Mouse (Mus musculus) testis, adult 2 months (tissue): Measurements from ENCODE around the gene Castor2.

Source experiments
- CTCF ChIP-seq: fragments of 200-500 bp; IDR thresholded peaks from 2 replicates; pipeline ENCODE4 v1.5.1; 2012; ENCODE audit warnings: low read depth, mild to moderate bottlenecking, inconsistent platforms, low read length, moderate library complexity; ENCODE audit not compliant: control insufficient read depth, insufficient read depth, insufficient replicate concordance
- POLR2A ChIP-seq: fragments of 200-500 bp; IDR thresholded peaks from 2 replicates; pipeline ENCODE4 v1.6.1; 2012; ENCODE audit warnings: low read depth, mild to moderate bottlenecking, inconsistent platforms, low read length, moderate library complexity; ENCODE audit not compliant: control insufficient read depth

DNA sequence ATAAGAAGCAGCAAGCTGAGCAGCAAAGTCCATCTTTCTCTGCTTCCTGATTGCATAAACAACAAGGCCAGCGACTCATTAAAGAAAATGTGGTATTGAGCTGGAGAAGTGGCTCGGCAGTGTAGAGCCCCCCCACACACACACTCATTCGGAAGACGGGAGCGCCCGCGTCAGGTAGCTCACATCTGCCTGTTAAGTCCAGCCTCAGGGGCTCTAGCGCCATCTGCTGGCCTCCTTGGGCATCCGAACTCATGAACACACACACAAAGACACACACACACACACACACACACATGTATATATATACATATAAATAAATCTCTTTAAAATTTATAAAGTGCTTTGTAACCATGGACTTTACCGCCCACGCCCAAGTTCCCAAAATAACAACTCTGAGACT, 23.3 kb upstream of the Castor2 start:
- peak; percentile 64; the same call in 1 of the 2 replicates for TF ChIP-seq CTCF
- TF ChIP-seq POLR2A: no peak
